Mouse (Mus musculus) lung, adult 10 weeks (tissue): Measurements from ENCODE around the gene Rab3b. TPM values are rescaled to one million over a fixed set of nuclear protein-coding genes. Genes with fewer than 3 reads are reported as not detected.

Source experiments
- polyA plus RNA-seq: library from polyadenylated mRNA; stranded (reverse); fragments of 350-450 nt; fragmentation: Illumina TruSeq; extraction: RNeasy Lipid Tissue Mini Kit (QIAGEN cat#74804); gene quantifications from one replicate; pipeline ENCODE4 v1.2.3, GENCODE M21; 2014; ENCODE audit warnings: low read depth, low replicate concordance; ENCODE audit not compliant: insufficient read depth

Rab3b gene
- polyA plus RNA-seq = 0.72 TPM

GRCm38 (mm10) chr4:108878963-108879822, at the start of gene Rab3b:
TSS of gene Rab3b (plus strand) at chr4:108879063.

GRCm38 (mm10) chr4:108832916-108833827, 45.7 kb upstream of the Rab3b start, which contains the start of gene Btf3l4:
TSS of gene Btf3l4 (minus strand) at chr4:108833614.

GRCm38 (mm10) chr4:108834115-108834970, 44.5 kb upstream of the Rab3b start, which contains the start of gene Txndc12:
TSS of gene Txndc12 (plus strand) at chr4:108834601.

GRCm38 (mm10) chr4:108847715-108848504, 31.0 kb upstream of the Rab3b start, which contains the start of gene Kti12:
TSS of gene Kti12 (plus strand) at chr4:108847785.

GRCm38 (mm10) chr4:108848505-108848848, 30.4 kb upstream of the Rab3b start, which contains the start of gene A730015C16Rik:
TSS of gene A730015C16Rik (minus strand) at chr4:108848619.

Other genes starting within 250 kb of the Rab3b start
- gene 3110021N24Rik, start 159.4 kb upstream of the Rab3b start, polyA plus RNA-seq = not detected
- 7.8 TPM for gene Zfyve9, start 98.3 kb upstream of the Rab3b start, polyA plus RNA-seq
- 72.7 TPM for gene Btf3l4, start 45.4 kb upstream of the Rab3b start, polyA plus RNA-seq
- gene Txndc12, start 44.5 kb upstream of the Rab3b start, polyA plus RNA-seq = 45.3 TPM
- gene Kti12, start 31.3 kb upstream of the Rab3b start, polyA plus RNA-seq = 18.8 TPM
- gene A730015C16Rik, start 30.4 kb upstream of the Rab3b start, polyA plus RNA-seq = not detected
- 51.8 TPM for gene Nrd1, start 121.6 kb downstream of the Rab3b start, polyA plus RNA-seq